Mouse (Mus musculus) ES-Bruce4 (cell line): ENCODE data around the gene Gm5127. TPM values are rescaled to one million over a fixed set of nuclear protein-coding genes. Genes with fewer than 3 reads are reported as not detected.

Source experiments
- H3K27ac ChIP-seq: 2 replicates; pipeline ENCODE4 v1.5.1; 2012; ENCODE audit warnings: low read length, inconsistent platforms; ENCODE audit not compliant: insufficient read depth
- H3K27me3 ChIP-seq: 2 replicates; pipeline ENCODE4 v1.6.1; 2012; ENCODE audit warnings: mild to moderate bottlenecking, low read length, inconsistent platforms; ENCODE audit not compliant: control insufficient read depth, poor library complexity, insufficient read depth, severe bottlenecking
- H3K36me3 ChIP-seq: 2 replicates; pipeline ENCODE4 v1.6.1; 2012; ENCODE audit warnings: inconsistent platforms, mild to moderate bottlenecking, low read length, moderate library complexity; ENCODE audit not compliant: control insufficient read depth, poor library complexity, insufficient read depth, severe bottlenecking
- H3K4me1 ChIP-seq: one replicate; pipeline ENCODE4 v1.8.1; 2011; ENCODE audit warnings: low read length; ENCODE audit not compliant: control insufficient read depth, insufficient read depth
- H3K4me3 ChIP-seq: 2 replicates; pipeline ENCODE4 v1.5.1; 2011; ENCODE audit warnings: low read depth, mild to moderate bottlenecking, low read length
- H3K9ac ChIP-seq: 2 replicates; pipeline ENCODE4 v1.6.1; 2012; ENCODE audit warnings: low read depth, mild to moderate bottlenecking, inconsistent platforms; ENCODE audit not compliant: poor library complexity, severe bottlenecking
- H3K9me3 ChIP-seq: replicated peaks from 2 replicates; pipeline ENCODE4 v1.6.1; 2012; ENCODE audit warnings: mild to moderate bottlenecking, low read length, inconsistent platforms; ENCODE audit not compliant: control insufficient read depth, poor library complexity, insufficient read depth, severe bottlenecking
- CTCF ChIP-seq: IDR thresholded peaks from one replicate; pipeline ENCODE4 v1.8.1; 2011; ENCODE audit warnings: low read depth, low read length
- EP300 ChIP-seq: IDR thresholded peaks from 2 replicates; pipeline ENCODE4 v1.6.1; 2011; ENCODE audit warnings: low read depth, low read length; ENCODE audit not compliant: insufficient read depth
- POLR2A ChIP-seq: IDR thresholded peaks from one replicate; pipeline ENCODE4 v1.8.1; 2011; ENCODE audit warnings: low read length; ENCODE audit not compliant: insufficient read depth
- polyA plus RNA-seq: library from polyadenylated mRNA; stranded (reverse); fragments of >200 nt; gene quantifications from 2 replicates; pipeline ENCODE4 v1.2.4, GENCODE M21; 2011; ENCODE audit warnings: low read depth; ENCODE audit not compliant: missing spikeins, insufficient read depth, insufficient read length

Gm5127 gene
- polyA plus RNA-seq, 1 experiment, result not detected

- Histone ChIP-seq H3K4me1 (no peaks in the 10 kb centered on the region), H3K4me3 (no peak overlapping the region), H3K27me3 (no peaks in the 10 kb centered on the region), H3K9ac (no peak overlapping the region), H3K27ac (no peak overlapping the region), H3K9me3 (no peaks in the 10 kb centered on the region), H3K36me3 (no peaks in the 10 kb centered on the region)
- TF ChIP-seq EP300 (no peak), CTCF (no peak), POLR2A (no peak)
These were observed 12.9 kb downstream of the Gm5127 start for GRCm38 (mm10) chrX:106595904-106596303.

- H3K9me3 ChIP-seq, result no peaks in the 10 kb centered on the region
- TF ChIP-seq EP300 (0 out of 2 replicates have a peak, but pooled peaks have one; percentile 26), POLR2A (no peak), CTCF (no peak)
- no peak overlapping the region for H3K4me3 ChIP-seq
- no peaks in the 10 kb centered on the region for H3K4me1 ChIP-seq
- H3K36me3 ChIP-seq, result no peaks in the 10 kb centered on the region
- H3K27me3 ChIP-seq, result no peaks in the 10 kb centered on the region; the same call in 1 of the 2 replicates
- H3K27ac ChIP-seq, result peak overlapping the region; percentile 44
- no peak overlapping the region for H3K9ac ChIP-seq
These were observed 19.7 kb downstream of the Gm5127 start for GRCm38 (mm10) chrX:106602574-106603258.

GRCm38 (mm10) chrX:106603386-106603785, 20.4 kb downstream of the Gm5127 start, which contains the start of gene Cysltr1:
Gene Cysltr1 (minus strand): TSS chrX:106603679.
- no peaks in the 10 kb centered on the region for H3K4me1 ChIP-seq
- no peak within 1 kb of the TSS for H3K4me3 ChIP-seq
- no peaks in the 10 kb centered on the region for H3K9me3 ChIP-seq
- no peak within 1 kb of the TSS for H3K9ac ChIP-seq
- no peaks in the 10 kb centered on the region; the same call in 1 of the 2 replicates for H3K27me3 ChIP-seq
- no peak for TF ChIP-seq EP300
- TF ChIP-seq POLR2A, result no peak
- TF ChIP-seq CTCF, result no peak
- peak within 1 kb of the TSS; percentile 44 for H3K27ac ChIP-seq
- H3K36me3 ChIP-seq, result no peaks in the 10 kb centered on the region

- Histone ChIP-seq H3K9me3 (no peaks in the 10 kb centered on the region), H3K4me3 (no peak overlapping the region), H3K4me1 (no peaks in the 10 kb centered on the region), H3K9ac (no peak overlapping the region), H3K27ac (no peak overlapping the region), H3K27me3 (no peaks in the 10 kb centered on the region), H3K36me3 (no peaks in the 10 kb centered on the region)
- TF ChIP-seq EP300, result no peak
- no peak for TF ChIP-seq POLR2A
- TF ChIP-seq CTCF, result no peak
These were observed 39.5 kb downstream of the Gm5127 start for GRCm38 (mm10) chrX:106622512-106622911.

- Histone ChIP-seq H3K4me3 (no peak overlapping the region), H3K36me3 (no peaks in the 10 kb centered on the region), H3K9ac (no peak overlapping the region), H3K27me3 (no peaks in the 10 kb centered on the region), H3K27ac (no peak overlapping the region), H3K9me3 (no peaks in the 10 kb centered on the region), H3K4me1 (no peaks in the 10 kb centered on the region)
- TF ChIP-seq EP300 (no peak), POLR2A (no peak), CTCF (no peak)
These were observed 40.7 kb downstream of the Gm5127 start for GRCm38 (mm10) chrX:106623667-106624066.

GRCm38 (mm10) chrX:106628514-106628913, 45.5 kb downstream of the Gm5127 start:
- no peak overlapping the region for H3K4me3 ChIP-seq
- H3K27ac ChIP-seq, result no peak overlapping the region
- no peaks in the 10 kb centered on the region for H3K4me1 ChIP-seq
- no peaks in the 10 kb centered on the region for H3K9me3 ChIP-seq
- TF ChIP-seq CTCF, result no peak
- no peak overlapping the region for H3K9ac ChIP-seq
- no peaks in the 10 kb centered on the region for H3K27me3 ChIP-seq
- no peaks in the 10 kb centered on the region for H3K36me3 ChIP-seq
